Mouse (Mus musculus) stomach, postnatal 0 days (tissue): ENCODE measurements around the gene Vmn1r112.
"Not testable (repeated sequence)": the region's sequence is repeated elsewhere in the genome, so short reads cannot be mapped to it uniquely, and the experiment has no call there.

ENCODE experiments used
- CTCF ChIP-seq: IDR thresholded peaks from 2 replicates; pipeline ENCODE4 v1.5.1; 2016; ENCODE audit warnings: antibody characterized with exemption, low read depth, mild to moderate bottlenecking, moderate library complexity
- EP300 ChIP-seq: optimal IDR thresholded peaks from 2 replicates; pipeline ENCODE3; 2016; ENCODE audit warnings: antibody characterized with exemption

DNA sequence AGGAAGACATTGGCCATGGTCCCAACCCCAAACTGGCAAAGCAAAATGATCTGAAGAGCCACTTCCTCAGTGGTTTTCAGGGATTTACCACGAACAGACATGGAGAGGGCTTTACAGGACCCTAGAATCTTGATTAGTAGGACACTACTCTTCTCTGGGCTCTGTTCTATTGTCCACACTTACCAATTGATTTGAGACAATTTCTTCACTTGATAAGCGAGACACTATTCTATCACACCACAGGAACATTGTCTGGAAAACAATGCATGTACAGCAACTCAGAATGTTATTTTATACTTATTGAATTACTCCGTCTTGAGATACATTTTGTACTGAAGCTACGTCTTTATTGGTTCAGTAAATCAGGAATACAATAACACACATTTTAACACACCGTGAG is 41.1 kb downstream of the Vmn1r112 start, which contains the start of gene Vmn1r114:
- TF ChIP-seq CTCF, EP300: not testable (repeated sequence)
